Mouse (Mus musculus) adrenal gland, postnatal 25 days (tissue): ENCODE data around the gene Aknad1. TPM values are rescaled to one million over a fixed set of nuclear protein-coding genes. Genes with fewer than 3 reads are reported as not detected.

Source experiments
- DNase-seq: peaks from one replicate; pipeline ENCODE4 v3.0.0; 2021; ENCODE audit warnings: mixed read lengths
- long read RNA-seq: library from polyadenylated mRNA; stranded (forward); transcript quantifications from one replicate; pipeline ENCODE4 v2.0.0, GENCODE M21; 2021
- total RNA-seq: library from RNA; stranded (reverse); gene quantifications from 2 replicates; pipeline ENCODE4 v1.2.3, GENCODE M21; 2021

Aknad1 gene
- total RNA-seq = not detected in 2 replicates
- long read RNA-seq = 0 reads

DNA sequence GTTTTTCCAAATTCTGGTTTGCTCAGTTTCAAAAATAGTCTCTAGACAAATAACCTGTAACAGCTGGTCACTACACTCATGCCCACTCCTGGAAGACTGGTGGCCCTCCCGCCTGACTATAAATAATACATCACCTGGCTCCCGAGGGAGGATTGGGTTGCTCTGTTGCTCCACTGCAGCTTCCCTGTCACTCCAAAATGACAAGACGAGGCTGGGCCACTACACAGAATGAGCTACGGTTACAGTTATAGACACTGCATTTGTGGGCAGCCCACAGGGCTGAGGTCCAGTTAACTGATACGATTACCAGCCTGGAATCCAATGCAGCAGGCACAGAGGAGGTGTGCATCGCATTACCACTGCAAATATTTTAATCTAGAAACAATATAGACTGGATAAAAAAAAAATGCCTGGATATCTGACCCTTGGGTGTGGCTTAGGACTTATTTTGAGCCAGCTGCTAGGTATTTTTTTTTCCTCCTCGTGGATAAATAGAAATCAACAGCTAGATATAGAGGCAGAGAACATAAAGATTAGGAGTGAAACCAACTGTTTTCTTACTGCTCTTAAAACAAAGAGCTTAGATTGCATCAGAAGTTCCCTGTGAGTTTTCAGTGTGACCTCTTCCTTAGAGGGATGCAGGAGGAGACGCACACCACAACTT is at the start of gene Aknad1:
Gene Aknad1, plus strand, starts transcription at position 614 of the 664 bp plus-strand sequence.
- DNase-seq = no peak

DNA sequence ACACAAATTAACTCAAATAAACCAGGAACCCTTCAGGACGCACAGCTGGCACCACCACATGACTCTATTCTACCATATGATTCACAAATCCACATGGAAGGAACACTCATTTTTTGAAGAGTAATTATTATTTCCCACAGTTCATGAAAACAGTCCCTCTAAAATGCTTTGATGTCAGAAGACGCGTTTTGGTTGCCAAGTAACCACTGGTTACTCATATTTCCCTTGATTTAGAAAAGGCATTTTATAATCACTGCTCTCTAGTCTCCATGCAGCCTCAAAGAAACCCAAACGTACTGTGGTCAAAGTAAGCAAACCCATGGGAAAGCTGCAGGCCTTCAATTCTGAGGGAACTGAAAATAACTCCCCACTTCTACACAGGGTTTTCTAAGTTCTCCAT is 49.5 kb upstream of the Aknad1 start:
- DNase-seq = no peak

- no peak for DNase-seq
These were observed 45.1 kb upstream of the Aknad1 start for GRCm38 (mm10) chr3:108694321-108694720.

DNA sequence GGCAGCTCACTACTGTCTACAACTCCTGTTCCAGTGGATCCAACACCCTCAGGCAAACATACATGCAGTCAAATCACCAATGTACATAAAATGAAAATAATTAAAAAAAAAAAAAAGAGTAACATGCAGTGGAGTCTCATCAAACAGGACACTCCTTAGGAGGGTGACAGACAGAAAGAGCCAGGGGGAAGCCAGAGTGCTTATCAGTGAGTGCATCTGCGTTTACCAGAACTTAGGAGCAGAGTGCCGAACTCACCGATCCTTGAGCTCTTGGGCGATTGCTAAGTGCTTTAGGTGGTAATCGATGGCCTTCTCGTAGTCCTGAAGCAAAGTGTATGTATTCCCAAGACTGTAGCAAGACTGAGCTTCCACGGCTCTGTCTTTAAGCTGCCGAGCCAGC is 40.8 kb upstream of the Aknad1 start:
- DNase-seq = no peak

DNA sequence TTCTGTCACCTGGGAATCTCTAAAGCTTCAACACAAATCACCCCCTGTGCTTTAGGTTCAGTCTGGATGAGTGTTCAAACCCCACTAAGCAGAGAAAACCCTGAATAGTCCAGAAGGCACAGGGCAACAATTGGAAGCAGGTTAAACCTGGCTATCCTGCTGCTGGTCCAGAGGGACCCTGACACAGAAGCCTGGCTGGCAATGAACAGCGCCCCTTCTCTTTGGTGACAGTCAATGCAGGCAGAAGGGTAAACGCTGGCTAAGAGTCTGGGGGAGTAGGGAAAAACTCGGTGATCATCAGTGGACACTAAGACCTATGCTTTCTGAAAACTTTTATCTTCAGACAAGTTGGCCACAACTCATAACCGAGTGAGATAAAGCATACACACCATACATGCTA is 39.7 kb upstream of the Aknad1 start:
- no peak for DNase-seq

DNA sequence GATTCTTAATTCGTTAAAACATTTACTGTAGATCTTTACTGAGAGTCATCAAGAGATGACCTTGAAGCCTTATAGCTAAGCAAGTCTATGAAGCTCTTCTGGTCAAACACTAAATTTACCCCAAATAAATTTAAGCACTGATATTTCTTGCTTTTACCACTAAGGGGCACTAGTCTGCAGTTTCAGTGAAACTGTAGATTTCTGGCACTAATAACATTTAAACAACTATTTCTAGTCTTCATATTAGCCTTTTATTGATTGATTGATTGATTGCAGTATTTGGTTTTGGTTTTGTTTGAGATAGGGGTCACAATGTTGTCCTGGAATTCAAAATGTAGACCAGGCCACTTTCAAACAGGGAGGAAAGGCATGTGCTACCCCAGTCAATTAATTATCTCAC is 38.2 kb upstream of the Aknad1 start:
- DNase-seq = no peak

DNA sequence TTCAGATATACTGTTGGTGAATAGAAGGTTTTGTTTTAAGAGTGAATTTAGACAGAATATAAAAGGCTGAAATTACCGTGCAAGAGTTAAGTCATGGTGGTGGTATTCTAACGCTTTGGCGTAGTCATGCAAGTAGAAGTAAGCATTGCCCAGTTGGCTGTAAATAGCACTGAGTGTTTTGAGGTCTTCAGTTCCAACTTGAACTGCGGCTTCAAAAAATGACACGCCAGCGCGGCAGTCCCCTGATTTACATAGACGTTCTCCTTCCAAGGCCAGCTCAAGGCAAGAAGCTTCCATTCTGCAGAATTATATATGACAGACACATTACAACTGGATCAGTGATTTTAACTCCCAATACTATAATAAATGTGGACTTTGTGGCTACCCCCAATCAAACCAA is 36.7 kb upstream of the Aknad1 start:
- no peak for DNase-seq

DNA sequence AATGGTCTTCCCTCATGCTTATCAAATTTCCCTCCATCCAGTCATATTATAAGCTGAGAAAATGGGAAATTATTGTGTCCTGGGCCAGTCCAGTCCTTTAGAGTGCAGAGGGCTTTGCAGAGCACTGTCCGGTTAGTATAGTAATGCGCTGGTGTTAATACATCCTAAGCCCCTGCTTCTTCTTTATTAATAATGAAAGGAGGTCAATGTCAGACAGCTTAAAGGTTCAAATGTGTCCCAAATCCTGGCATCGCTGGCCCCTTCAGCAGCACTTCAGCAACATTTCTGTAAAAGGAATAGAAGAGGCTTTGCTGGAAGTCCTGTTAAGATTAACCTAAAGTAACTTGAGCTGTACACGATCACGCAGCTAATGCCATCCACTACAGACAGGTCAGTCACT is 28.2 kb upstream of the Aknad1 start:
- no peak for DNase-seq

- no peak for DNase-seq
These were observed 26.3 kb upstream of the Aknad1 start for GRCm38 (mm10) chr3:108713065-108713675.

DNA sequence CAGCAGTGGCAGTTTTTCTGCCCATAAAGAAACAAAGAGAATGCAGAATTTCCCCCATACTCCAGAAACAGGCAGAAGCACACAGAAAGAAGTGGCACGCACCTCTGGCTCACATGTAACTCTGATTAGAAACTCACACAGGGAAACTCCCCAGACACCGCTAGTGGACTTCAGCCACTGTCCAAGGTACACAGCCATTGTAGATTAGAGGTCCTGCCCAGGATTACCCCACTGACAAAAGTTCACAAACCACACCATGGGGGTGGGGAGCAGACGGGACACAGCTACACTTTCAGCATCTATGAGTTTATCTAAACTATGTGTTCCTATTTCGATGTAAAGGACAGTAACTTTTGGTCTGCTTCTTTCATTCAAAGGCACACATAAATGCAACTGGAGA is 24.6 kb upstream of the Aknad1 start:
- DNase-seq = no peak

GRCm38 (mm10) chr3:108717896-108718502 is 21.5 kb upstream of the Aknad1 start:
- no peak for DNase-seq

DNA sequence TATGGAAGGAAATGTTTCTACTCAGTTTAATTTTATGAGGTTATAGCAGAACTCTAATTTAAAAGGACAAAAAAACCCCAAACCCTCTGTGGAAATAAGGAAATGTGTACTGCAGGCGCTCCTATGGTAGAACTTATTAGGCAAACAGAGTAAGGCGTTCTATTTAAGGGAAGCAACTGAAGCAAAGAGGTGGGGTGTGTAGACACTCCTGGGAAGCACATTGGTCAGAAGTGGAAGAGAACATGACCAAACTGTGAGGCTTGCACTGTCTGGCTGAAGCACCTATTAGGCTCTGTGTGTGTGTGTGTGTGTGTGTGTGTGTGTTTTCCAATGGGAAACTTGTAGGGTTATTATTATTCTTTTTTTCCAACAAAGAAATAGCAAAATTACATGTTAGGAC is 20.1 kb upstream of the Aknad1 start:
- no peak for DNase-seq

DNA sequence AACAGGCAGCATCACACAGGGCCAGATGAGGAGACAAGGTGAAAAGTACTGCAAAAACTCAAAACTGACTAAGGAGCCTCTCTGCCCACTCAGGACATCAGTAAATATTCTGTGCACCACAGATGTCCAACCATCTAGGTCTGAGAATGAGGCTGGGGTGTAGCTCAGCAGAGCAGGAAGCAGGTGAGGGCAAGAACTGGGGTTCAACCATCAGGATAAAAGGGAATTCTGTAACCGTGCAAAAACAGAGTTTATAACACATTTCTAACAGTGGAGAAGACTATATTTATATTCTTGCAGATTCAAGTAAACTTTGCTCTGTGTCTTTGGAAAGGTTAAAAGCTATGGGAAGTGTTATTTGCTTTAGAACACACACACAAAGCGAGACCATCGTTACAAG is 19.7 kb upstream of the Aknad1 start:
- DNase-seq = no peak

DNA sequence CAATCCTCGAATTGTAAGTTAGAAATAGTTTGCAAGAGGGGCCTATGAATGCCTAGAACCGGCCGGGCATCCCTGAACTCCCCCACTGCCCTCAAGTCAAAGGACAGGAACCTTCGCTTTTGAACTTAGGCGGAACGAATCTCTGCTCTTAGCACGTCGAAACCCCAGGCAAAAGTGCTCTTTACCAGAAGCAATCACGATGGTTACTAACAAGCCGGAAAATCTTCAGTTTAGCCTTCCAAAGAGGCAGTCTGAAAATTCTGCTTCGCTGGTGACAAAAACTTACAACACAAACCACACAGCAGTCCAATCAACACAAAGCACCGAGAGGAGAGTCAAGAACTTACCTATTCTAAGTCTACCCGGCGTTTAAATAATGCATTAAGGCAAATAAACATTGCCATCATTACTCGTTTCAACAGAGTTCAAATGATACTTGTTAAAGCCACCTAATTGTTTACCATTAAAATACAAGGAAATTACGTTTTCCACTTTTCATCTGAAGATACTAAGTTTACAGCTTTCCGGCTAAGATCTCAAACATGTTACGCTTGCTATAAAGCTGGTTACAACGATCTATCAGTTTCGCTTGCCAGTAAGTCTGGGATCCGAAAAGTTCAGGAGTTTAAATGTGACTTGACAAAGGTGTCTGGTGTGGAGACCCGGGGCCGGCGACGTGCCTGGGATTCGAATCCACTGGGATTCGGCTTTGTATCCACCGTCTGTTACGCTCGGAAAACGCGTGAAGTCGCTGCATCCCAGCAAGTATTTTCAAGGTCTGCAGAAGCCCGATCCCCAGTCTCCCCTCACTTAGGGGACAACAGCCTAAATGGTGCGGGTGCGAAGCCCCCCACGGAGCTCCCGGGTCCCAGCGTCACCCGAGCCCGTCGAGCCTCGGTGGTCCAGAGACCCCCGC is 18.1 kb upstream of the Aknad1 start:
- peak; percentile 32 for DNase-seq

DNA sequence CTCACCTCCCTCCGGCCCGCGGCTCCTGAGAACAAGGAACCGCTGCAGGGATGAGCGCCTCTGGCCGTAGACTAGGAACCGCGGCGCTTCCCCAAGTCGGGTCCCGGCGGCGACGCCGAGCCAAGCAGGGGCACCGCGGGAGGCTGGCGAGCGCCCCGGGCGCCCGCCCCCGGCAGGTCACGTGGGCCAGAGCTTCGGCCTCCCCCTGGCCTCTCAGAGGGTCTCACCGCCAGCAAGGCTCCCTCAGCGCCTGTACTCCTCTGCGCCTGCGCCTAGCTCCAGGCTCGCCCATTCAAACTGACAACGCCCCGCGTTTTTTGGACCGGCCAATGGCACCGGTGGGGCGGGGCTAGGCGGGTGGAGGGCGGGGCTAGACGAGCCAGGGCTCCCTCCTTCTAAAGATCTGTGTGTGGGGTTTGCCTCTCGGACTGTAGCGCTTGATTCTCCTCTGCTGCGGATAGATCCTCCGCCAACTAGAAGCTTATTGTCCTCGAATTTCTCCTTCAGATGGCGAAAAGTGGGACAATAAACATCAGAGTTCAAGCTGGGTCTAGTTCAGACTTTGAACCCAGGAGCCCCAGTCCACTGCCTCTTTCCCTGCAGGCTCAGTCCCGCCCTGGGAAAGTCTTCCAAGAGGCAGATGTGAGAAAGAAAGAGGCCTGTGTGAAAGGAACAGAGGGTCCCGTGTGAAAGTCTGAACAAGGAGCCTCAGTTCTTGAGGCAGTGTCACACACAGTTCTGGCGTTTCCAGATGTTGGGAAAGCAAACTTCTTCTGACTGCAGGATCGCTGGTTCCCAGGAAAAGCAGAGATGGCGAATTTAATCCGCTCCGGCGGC is 17.2 kb upstream of the Aknad1 start, which contains the start of gene Gpsm2:
Gene Gpsm2, minus strand, starts transcription at position 274 of the 837 bp plus-strand sequence.
- DNase-seq = peak; percentile 98

DNA sequence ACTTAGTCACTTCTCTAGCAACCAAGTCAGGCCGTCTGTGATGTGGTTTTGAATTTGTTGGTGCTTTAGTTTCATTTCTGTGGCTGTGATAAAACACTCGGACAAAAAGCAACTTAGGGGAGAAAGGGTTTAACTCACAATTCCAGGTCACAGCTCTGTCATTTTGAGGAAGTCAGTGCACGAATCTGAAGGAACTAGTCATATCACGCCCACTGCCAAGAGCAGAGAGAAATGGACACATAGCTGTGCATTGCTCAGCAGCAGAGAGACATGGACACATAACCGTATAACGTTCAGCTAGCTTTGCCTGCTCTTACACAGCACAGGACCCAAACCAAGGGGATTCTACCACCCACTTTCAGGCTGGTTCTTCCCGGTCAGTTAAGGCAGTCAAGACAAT is 13.0 kb upstream of the Aknad1 start:
- no peak for DNase-seq

- DNase-seq = no peak
These were observed 12.1 kb upstream of the Aknad1 start for GRCm38 (mm10) chr3:108727344-108727743.

GRCm38 (mm10) chr3:108727776-108728175 is 11.7 kb upstream of the Aknad1 start:
- DNase-seq = no peak

- DNase-seq = no peak
These were observed 9.1 kb upstream of the Aknad1 start for GRCm38 (mm10) chr3:108730316-108730715.

GRCm38 (mm10) chr3:108737761-108738160 is 1.7 kb upstream of the Aknad1 start:
- DNase-seq = no peak

DNA sequence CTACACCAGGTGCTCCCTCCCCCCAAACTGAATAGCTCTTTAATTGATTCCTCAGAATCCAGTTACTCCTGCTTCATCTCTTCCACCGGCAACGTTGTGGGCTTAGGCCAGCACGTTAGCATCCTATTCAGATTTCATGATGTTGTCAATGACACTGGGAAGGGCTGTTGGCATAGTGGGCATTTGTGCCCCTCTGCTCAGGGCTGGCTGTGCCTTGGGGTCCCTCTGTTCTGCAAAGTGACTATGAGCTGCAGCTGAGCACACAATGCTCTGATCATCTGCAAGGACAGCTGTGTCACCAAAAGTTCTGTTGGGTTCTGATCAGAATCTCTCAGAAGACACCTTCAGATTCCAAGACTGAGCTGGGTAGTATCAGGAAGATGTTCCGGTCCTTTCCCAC is 4.6 kb downstream of the Aknad1 start:
- no peak for DNase-seq

- DNase-seq = no peak
These were observed 11.6 kb downstream of the Aknad1 start for GRCm38 (mm10) chr3:108751061-108751460.
